Mouse (Mus musculus): ENCODE data around the gene Atg7.

Gene Atg7

GRCm38 (mm10) chr6:114819971-114820481 is 177.1 kb downstream of the Atg7 start:
- no peak for DNase-seq (ENCODE audit: low spot score)

- DNase-seq (ENCODE audit: low spot score), result no peak
These were observed 178.7 kb downstream of the Atg7 start for GRCm38 (mm10) chr6:114821646-114822045.

GRCm38 (mm10) chr6:114826889-114827288 is 184.0 kb downstream of the Atg7 start:
- no peak for DNase-seq (ENCODE audit: low spot score)

GRCm38 (mm10) chr6:114829660-114830438 is 187.0 kb downstream of the Atg7 start:
- DNase-seq (ENCODE audit: low spot score), result no peak

GRCm38 (mm10) chr6:114831807-114832206 is 188.9 kb downstream of the Atg7 start:
- DNase-seq (ENCODE audit: low spot score), result no peak

- no peak for DNase-seq (ENCODE audit: low spot score)
These were observed 190.3 kb downstream of the Atg7 start for GRCm38 (mm10) chr6:114833058-114833685.

- no peak for DNase-seq (ENCODE audit: low spot score)
These were observed 191.0 kb downstream of the Atg7 start for GRCm38 (mm10) chr6:114833791-114834346.

- no peak for DNase-seq (ENCODE audit: low spot score)
These were observed 192.4 kb downstream of the Atg7 start for GRCm38 (mm10) chr6:114835344-114835743.

- DNase-seq (ENCODE audit: low spot score), result no peak
These were observed 192.9 kb downstream of the Atg7 start for GRCm38 (mm10) chr6:114835752-114836151.

GRCm38 (mm10) chr6:114836433-114836832 is 193.5 kb downstream of the Atg7 start:
- DNase-seq (ENCODE audit: low spot score), result no peak

GRCm38 (mm10) chr6:114838872-114839271 is 196.0 kb downstream of the Atg7 start:
- DNase-seq (ENCODE audit: low spot score), result no peak

GRCm38 (mm10) chr6:114840012-114840411 is 197.1 kb downstream of the Atg7 start:
- no peak for DNase-seq (ENCODE audit: low spot score)

- no peak for DNase-seq (ENCODE audit: low spot score)
These were observed 199.2 kb downstream of the Atg7 start for GRCm38 (mm10) chr6:114842131-114842530.

- no peak for DNase-seq (ENCODE audit: low spot score)
These were observed 200.0 kb downstream of the Atg7 start for GRCm38 (mm10) chr6:114842863-114843262.

- DNase-seq (ENCODE audit: low spot score), result no peak
These were observed 203.4 kb downstream of the Atg7 start for GRCm38 (mm10) chr6:114846153-114846772.

- no peak for DNase-seq (ENCODE audit: low spot score)
These were observed 204.8 kb downstream of the Atg7 start for GRCm38 (mm10) chr6:114847582-114848174.

- DNase-seq (ENCODE audit: low spot score), result no peak
These were observed 205.9 kb downstream of the Atg7 start for GRCm38 (mm10) chr6:114848761-114849160.

- no peak for DNase-seq (ENCODE audit: low spot score)
These were observed 206.9 kb downstream of the Atg7 start for GRCm38 (mm10) chr6:114849787-114850186.

GRCm38 (mm10) chr6:114851688-114852087 is 208.8 kb downstream of the Atg7 start:
- DNase-seq (ENCODE audit: low spot score), result no peak

GRCm38 (mm10) chr6:114852739-114853138 is 209.8 kb downstream of the Atg7 start:
- DNase-seq (ENCODE audit: low spot score), result no peak

GRCm38 (mm10) chr6:114854368-114854767 is 211.5 kb downstream of the Atg7 start:
- no peak for DNase-seq (ENCODE audit: low spot score)

GRCm38 (mm10) chr6:114855644-114856043 is 212.7 kb downstream of the Atg7 start:
- no peak for DNase-seq (ENCODE audit: low spot score)
